Mouse (Mus musculus) embryonic facial prominence, embryonic 13.5 days (tissue): Measurements from ENCODE around the gene Agpat2. TPM values are rescaled to one million over a fixed set of nuclear protein-coding genes. Genes with fewer than 3 reads are reported as not detected.

Experiments used
- ATAC-seq: fragments of 200-750 bp; cut with Nextera tagmentation; 2 replicates; pipeline ENCODE4 v1.8.0; 2017; ENCODE audit warnings: low read depth; ENCODE audit not compliant: insufficient number of reproducible peaks, insufficient read depth, low FRiP score, low TSS enrichment
- H3K27ac ChIP-seq: fragments of 300-500 bp; sonication (generic); 2 replicates; pipeline ENCODE4 v1.5.1; 2015; ENCODE audit warnings: moderate library complexity, mild to moderate bottlenecking, inconsistent platforms
- H3K27me3 ChIP-seq: fragments of 300-500 bp; sonication (generic); 2 replicates; pipeline ENCODE4 v1.6.1; 2015; ENCODE audit warnings: mild to moderate bottlenecking, inconsistent platforms
- H3K36me3 ChIP-seq: fragments of 300-500 bp; sonication (generic); 2 replicates; pipeline ENCODE4 v1.6.1; 2015; ENCODE audit warnings: mild to moderate bottlenecking, inconsistent platforms
- H3K4me1 ChIP-seq: fragments of 300-500 bp; sonication (generic); 2 replicates; pipeline ENCODE4 v1.6.1; 2015; ENCODE audit warnings: inconsistent platforms
- H3K4me2 ChIP-seq: fragments of 300-500 bp; sonication (generic); 2 replicates; pipeline ENCODE4 v1.6.1; 2015; ENCODE audit warnings: moderate library complexity, mild to moderate bottlenecking, inconsistent platforms
- H3K4me3 ChIP-seq: fragments of 300-500 bp; sonication (generic); 2 replicates; pipeline ENCODE4 v1.5.1; 2015; ENCODE audit warnings: mild to moderate bottlenecking, inconsistent platforms
- H3K9ac ChIP-seq: fragments of 300-500 bp; sonication (generic); 2 replicates; pipeline ENCODE4 v1.6.1; 2015; ENCODE audit warnings: mild to moderate bottlenecking, inconsistent platforms
- H3K9me3 ChIP-seq: fragments of 300-500 bp; sonication (generic); 2 replicates; pipeline ENCODE4 v1.6.1; 2016; ENCODE audit warnings: inconsistent platforms
- WGBS: fragments of 180-500 bp; shearing (Covaris S2); methylation state at CpG from one replicate; pipeline ENCODE4 v1.1.7; 2015; ENCODE audit warnings: mixed read lengths; 5-methylcytosine and 5-hydroxymethylcytosine counted together
- microRNA counts: library from miRNA; unstranded; fragments of <30 nt; microRNA quantifications from one replicate; lab custom pipeline; 2016
- microRNA-seq: library from miRNA; unstranded; fragments of <30 nt; microRNA quantifications from one replicate; pipeline ENCODE4, GENCODE M21; 2016
- polyA plus RNA-seq: library from polyadenylated mRNA; unstranded; fragments of >200 nt; fragmentation: Nextera tagmentation; extraction: Ambion mirVana; gene quantifications from 2 replicates; pipeline ENCODE4 v1.2.1, GENCODE M21; 2015

Gene Agpat2
- polyA plus RNA-seq, 1 experiment from 2014 or later, result 25.2 TPM

- Histone ChIP-seq H3K27ac (peak overlapping the region; percentile 18; the same call in 1 of the 2 replicates), H3K36me3 (no peaks in the 10 kb centered on the region), H3K9ac (no peak overlapping the region), H3K4me2 (no peak overlapping the region), H3K9me3 (no peaks in the 10 kb centered on the region), H3K4me1 (peaks cover 47% of the 10 kb centered on the region), H3K4me3 (no peak overlapping the region), H3K27me3 (no peaks in the 10 kb centered on the region)
- no peak for ATAC-seq
- WGBS, result 70% methylated on average over 3 of the region's 3 CpGs
Observed at GRCm38 (mm10) chr2:26550205-26550604, 54.0 kb downstream of the Agpat2 start.

GRCm38 (mm10) chr2:26549801-26550200, 54.4 kb downstream of the Agpat2 start:
- WGBS, result 84% methylated on average over 10 of the region's 10 CpGs
- H3K4me2 ChIP-seq, result no peak overlapping the region
- H3K4me3 ChIP-seq, result no peak overlapping the region
- no peak overlapping the region for H3K9ac ChIP-seq
- H3K9me3 ChIP-seq, result no peaks in the 10 kb centered on the region
- no peak for ATAC-seq
- H3K36me3 ChIP-seq, result no peaks in the 10 kb centered on the region
- peak overlapping the region; percentile 18; the same call in 1 of the 2 replicates for H3K27ac ChIP-seq
- H3K4me1 ChIP-seq, result peaks cover 47% of the 10 kb centered on the region
- H3K27me3 ChIP-seq, result no peaks in the 10 kb centered on the region

GRCm38 (mm10) chr2:26547481-26547880, 56.7 kb downstream of the Agpat2 start:
- Histone ChIP-seq H3K4me3 (no peak overlapping the region), H3K27ac (peak overlapping the region; percentile 62), H3K9me3 (no peaks in the 10 kb centered on the region), H3K36me3 (no peaks in the 10 kb centered on the region), H3K9ac (peak overlapping the region; percentile 22; the same call in 1 of the 2 replicates), H3K27me3 (no peaks in the 10 kb centered on the region), H3K4me2 (no peak overlapping the region), H3K4me1 (peaks cover 34% of the 10 kb centered on the region)
- 21% methylated on average over 2 of the region's 2 CpGs for WGBS
- ATAC-seq, result no peak

GRCm38 (mm10) chr2:26544265-26544664, 60.0 kb downstream of the Agpat2 start:
- no peak overlapping the region for H3K9ac ChIP-seq
- H3K4me2 ChIP-seq, result no peak overlapping the region
- H3K4me1 ChIP-seq, result peaks cover 27% of the 10 kb centered on the region
- no peak for ATAC-seq
- H3K27me3 ChIP-seq, result no peaks in the 10 kb centered on the region
- WGBS, result 80% methylated on average over 3 of the region's 3 CpGs
- no peak overlapping the region for H3K27ac ChIP-seq
- no peaks in the 10 kb centered on the region for H3K36me3 ChIP-seq
- no peak overlapping the region for H3K4me3 ChIP-seq
- no peaks in the 10 kb centered on the region for H3K9me3 ChIP-seq

GRCm38 (mm10) chr2:26543768-26544167, 60.4 kb downstream of the Agpat2 start:
- peaks cover 27% of the 10 kb centered on the region for H3K4me1 ChIP-seq
- ATAC-seq, result no peak
- 85% methylated on average over 8 of the region's 8 CpGs for WGBS
- no peaks in the 10 kb centered on the region for H3K9me3 ChIP-seq
- H3K36me3 ChIP-seq, result no peaks in the 10 kb centered on the region
- no peak overlapping the region for H3K4me3 ChIP-seq
- H3K27me3 ChIP-seq, result no peaks in the 10 kb centered on the region
- H3K27ac ChIP-seq, result no peak overlapping the region
- no peak overlapping the region for H3K4me2 ChIP-seq
- H3K9ac ChIP-seq, result no peak overlapping the region

- no peaks in the 10 kb centered on the region for H3K27me3 ChIP-seq
- no peak overlapping the region for H3K9ac ChIP-seq
- peaks cover 26% of the 10 kb centered on the region for H3K4me1 ChIP-seq
- no peaks in the 10 kb centered on the region for H3K9me3 ChIP-seq
- H3K36me3 ChIP-seq, result no peaks in the 10 kb centered on the region
- H3K27ac ChIP-seq, result no peak overlapping the region
- H3K4me3 ChIP-seq, result no peak overlapping the region
- no peak overlapping the region for H3K4me2 ChIP-seq
- ATAC-seq, result no peak
- 53% methylated on average over 4 of the region's 4 CpGs for WGBS
Observed at GRCm38 (mm10) chr2:26543155-26543554, 61.1 kb downstream of the Agpat2 start.

MicroRNAs within 50 kb of the gene (microRNA counts, 519-probe panel; counts per million panel counts)
- 4,577 counts per million, percentile 92 among the panel's probes with 10 or more counts for microRNA mmu-miR-126-3p (lab: Ali Mortazavi, UCI)
- microRNA mmu-miR-126-5p (lab: Ali Mortazavi, UCI), result 3,456 counts per million, percentile 78 among the panel's probes with 10 or more counts

Small RNAs within 50 kb of the gene (microRNA-seq; reads per million reads assigned to microRNA genes)
- not detected for gene Mir126a
- gene Mir126b, result not detected

Other genes with a start within 250 kb of the Agpat2 start
- gene Card9, start 243.5 kb downstream of the Agpat2 start, polyA plus RNA-seq, result 0.81 and 1.3 TPM in 2 replicates
- gene Snapc4, start 223.8 kb downstream of the Agpat2 start, polyA plus RNA-seq, result 33.9 and 38.9 TPM in 2 replicates
- gene Entr1, start 215.1 kb downstream of the Agpat2 start, polyA plus RNA-seq, result 142 and 153 TPM in 2 replicates
- 92.3 and 98.7 TPM in 2 replicates for gene Pmpca, start 215.1 kb downstream of the Agpat2 start, polyA plus RNA-seq
- 24.2 and 24.5 TPM in 2 replicates for gene Inpp5e, start 195.2 kb downstream of the Agpat2 start, polyA plus RNA-seq
- gene Sec16a, start 159.2 kb downstream of the Agpat2 start, polyA plus RNA-seq, result 22.7 and 27.9 TPM in 2 replicates
- gene Notch1, start 87.8 kb downstream of the Agpat2 start, polyA plus RNA-seq, result 17.3 and 17.8 TPM in 2 replicates
- gene Egfl7, start 24.4 kb downstream of the Agpat2 start, polyA plus RNA-seq, result 88.5 and 92.7 TPM in 2 replicates
- gene Gm20532, start 17.8 kb downstream of the Agpat2 start, polyA plus RNA-seq, result not detected in 2 replicates
- 65.6 and 66.6 TPM in 2 replicates for gene Fam69b, start 24.0 kb upstream of the Agpat2 start, polyA plus RNA-seq
- gene Lcn4, start 66.9 kb upstream of the Agpat2 start, polyA plus RNA-seq, result not detected in 2 replicates